Comparison of ENCODE assay signal across 8 mouse cellular contexts in the genomic region with DNA sequence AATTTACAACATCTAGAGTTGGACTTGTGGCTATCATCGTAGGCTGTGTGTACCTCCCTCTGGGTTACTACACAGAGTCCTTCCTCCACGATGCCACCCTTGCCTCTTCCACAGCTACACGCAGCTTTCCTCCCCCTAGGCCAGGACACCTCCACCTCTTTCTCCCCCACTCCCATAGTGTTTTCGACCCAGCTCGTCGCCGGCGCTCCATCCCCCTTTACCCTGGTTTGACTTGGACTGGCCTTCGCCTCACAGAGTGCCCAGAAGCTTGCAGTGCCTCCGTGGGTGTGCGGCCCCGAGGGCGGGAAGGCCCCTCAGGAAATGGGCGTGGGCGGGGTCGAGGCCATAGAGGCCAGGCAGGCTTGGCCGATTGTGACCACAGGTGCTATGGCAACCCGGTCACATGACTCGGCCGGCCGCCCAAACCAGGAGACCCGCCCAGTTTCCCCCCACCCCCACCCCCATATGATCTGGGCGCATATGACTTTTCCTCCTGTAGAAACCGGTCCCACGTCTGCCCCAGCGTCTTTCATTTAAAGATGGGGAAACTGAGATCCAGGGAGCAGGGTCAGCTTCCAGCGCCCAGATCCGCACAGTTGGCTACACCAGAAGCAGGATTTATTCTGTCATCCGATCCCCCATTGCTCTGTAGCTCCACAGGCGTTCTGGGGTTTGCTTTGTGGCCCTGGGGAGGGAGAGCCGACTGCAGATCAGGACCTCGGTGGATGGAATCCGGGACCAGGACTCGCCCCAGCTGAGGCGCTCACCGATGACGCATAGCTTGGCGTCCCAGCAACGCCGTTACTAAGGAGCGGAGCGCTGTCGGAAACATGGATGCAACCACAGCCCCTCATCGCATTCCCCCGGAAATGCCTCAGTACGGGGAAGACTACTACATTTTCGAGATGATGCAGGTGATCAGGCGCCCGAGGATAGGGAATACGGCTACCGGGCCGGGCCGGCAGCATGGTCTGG. TPM values are rescaled to one million over a fixed set of nuclear protein-coding genes. Genes with fewer than 3 reads are reported as not detected.
DNase-seq lines count a peak whose midpoint lies in the region; ATAC-seq and TF ChIP-seq lines count a peak whose summit lies in the region.

Gene Spaca9, minus strand, starts transcription at position 367 of the 975 bp plus-strand sequence.
Gene Ak8, plus strand, starts transcription at position 804 of the 975 bp plus-strand sequence.

- H3K9ac ChIP-seq in forebrain, embryonic 15.5 days (replicated peaks), result peak within 1 kb of the TSS; percentile 68

- peak; percentile 86 for ATAC-seq in forebrain, embryonic 15.5 days (replicated peaks)
- peak; percentile 14; the same call in 1 of the 2 replicates for ATAC-seq in neutrophil, adult 5-6 weeks (ENCODE audit: extremely low read depth, insufficient number of reproducible peaks, low FRiP score, poor library complexity, severe bottlenecking)

- no peaks in the 10 kb centered on the region for H3K36me3 ChIP-seq in E14TG2a.4 (ENCODE audit: insufficient read depth, low read length)
- H3K36me3 ChIP-seq in forebrain, embryonic 15.5 days, result no peaks in the 10 kb centered on the region

- no peak for TF ChIP-seq CTCF in E14TG2a.4 (conservative IDR thresholded peaks at IDR 0.05; ENCODE audit: low read length)
- no peak for TF ChIP-seq CTCF in layer of hippocampus, adult 2 months (conservative IDR thresholded peaks at IDR 0.05)
- no peak for TF ChIP-seq CTCF in lung, adult 2 months (IDR thresholded peaks at IDR 0.05; ENCODE audit: insufficient read depth, low read length)

- intact Hi-C loops in heart, postnatal 25 days (cut with DNase I), result no loop called here

- peak within 1 kb of the TSS; percentile 93 for H3K4me2 ChIP-seq in forebrain, embryonic 15.5 days (replicated peaks)

- H3K9me3 ChIP-seq in E14TG2a.4 (ENCODE audit: low read length), result no peaks in the 10 kb centered on the region
- no peaks in the 10 kb centered on the region for H3K9me3 ChIP-seq in forebrain, embryonic 15.5 days

- H3K4me3 ChIP-seq in E14TG2a.4 (replicated peaks; ENCODE audit: low read length), result peak within 1 kb of the TSS; percentile 86
- peak within 1 kb of the TSS; percentile 58 for H3K4me3 ChIP-seq in forebrain, embryonic 15.5 days
- H3K4me3 ChIP-seq in layer of hippocampus, adult 2 months, result peak within 1 kb of the TSS; percentile 60
- peak within 1 kb of the TSS; percentile 54 for H3K4me3 ChIP-seq in lung, adult 2 months (replicated peaks; ENCODE audit: extremely low read depth, low read depth, low read length)

- peak; percentile 51 for DNase-seq in c-Kit-positive CD71-positive TER-119-positive erythroid progenitor cells, embryonic 14.5 days (ENCODE audit: low spot score)
- peak; percentile 56 for DNase-seq in heart, postnatal 25 days (ENCODE audit: low spot score)
- DNase-seq in layer of hippocampus, adult 2 months (ENCODE audit: low spot score in 2 of 2), result peak; percentile 83 to 89
- peak; percentile 79 for DNase-seq in lung, adult 2 months
- peak; percentile 81 for DNase-seq in testis, postnatal 14 days (ENCODE audit: low spot score)

- WGBS in forebrain, embryonic 15.5 days, result under 1% methylated on average over 53 of the region's 53 CpGs
- WGBS in lung, adult 2 months, result 2% methylated on average over 53 of the region's 53 CpGs

- peak; percentile 57; the same call in 1 of the 2 replicates for TF ChIP-seq POLR2A in lung, adult 2 months (IDR thresholded peaks at IDR 0.05; ENCODE audit: borderline replicate concordance, extremely low read depth, low read depth, low read length)

- H3K27me3 ChIP-seq in E14TG2a.4 (ENCODE audit: insufficient read depth, low read length), result peaks cover 10% of the 10 kb centered on the region; the same call in 1 of the 2 replicates
- H3K27me3 ChIP-seq in forebrain, embryonic 15.5 days, result no peaks in the 10 kb centered on the region

- peaks cover 29% of the 10 kb centered on the region for H3K4me1 ChIP-seq in E14TG2a.4 (replicated peaks; ENCODE audit: low read depth, low read length)
- peaks cover 10% of the 10 kb centered on the region for H3K4me1 ChIP-seq in forebrain, embryonic 15.5 days
- H3K4me1 ChIP-seq in lung, adult 2 months (ENCODE audit: control insufficient read depth, insufficient read depth, low read length), result peaks cover 3% of the 10 kb centered on the region; the same call in 1 of the 2 replicates

- peak within 1 kb of the TSS; percentile 38; the same call in 1 of the 2 replicates for H3K27ac ChIP-seq in forebrain, embryonic 15.5 days (replicated peaks)
- H3K27ac ChIP-seq in layer of hippocampus, adult 2 months, result peak within 1 kb of the TSS; percentile 87

RNA-seq across cellular contexts. Expression of gene Spaca9, which starts in this region (rescaled TPM):
- polyA plus RNA-seq in forebrain, embryonic 15.5 days (2015; fragmentation: Nextera tagmentation; extraction: Ambion mirVana), result 1.5 and 1.8 TPM in 2 replicates
- under 1 TPM in 1 of 2 experiments, not detected in 1; 0.52 TPM for total RNA-seq in heart, postnatal 25 days (2021)
- not detected for total RNA-seq in layer of hippocampus, adult 2 months (2021)
- 21.4 and 29.6 TPM in 2 replicates for polyA plus RNA-seq in lung, adult 2 months (2012; rRNA removed)
- 0.98 TPM in 1 of 2 replicates, not detected in the other for total RNA-seq in neutrophil, adult 5-6 weeks (2017)

RNA-seq across cellular contexts. Expression of gene Ak8, which starts in this region (rescaled TPM):
- polyA plus RNA-seq in forebrain, embryonic 15.5 days (2015; fragmentation: Nextera tagmentation; extraction: Ambion mirVana), result 0.92 and 1.7 TPM in 2 replicates
- not detected for total RNA-seq in heart, postnatal 25 days (2021)
- total RNA-seq in layer of hippocampus, adult 2 months (2021), result 1 to 10 TPM in 1 of 2 experiments, under 1 TPM in 1; 0.74 to 1.2 TPM
- polyA plus RNA-seq in lung, adult 2 months (2012; rRNA removed), result 4.2 TPM in 2 replicates
- total RNA-seq in neutrophil, adult 5-6 weeks (2017), result 1.4 TPM in 1 of 2 replicates, not detected in the other

Comparison
In these comparisons a context has a peak if more than half of its experiments do, and no peak if none do; other contexts are left out.
1. Peak in every context shown above with its lines: DNase-seq, ATAC-seq, H3K4me3 ChIP-seq and H3K27ac ChIP-seq.
2. Peak in DNase-seq in heart, postnatal 25 days; RNA of the genes that start here not detected or under 1 TPM.